Mouse (Mus musculus): Measurements from ENCODE around the gene S100a4.

GRCm38 (mm10) chr3:90625496-90625895 is 21.9 kb downstream of the S100a4 start:
- no peak for TF ChIP-seq CTCF (IDR thresholded peaks at IDR 0.05; ENCODE audit: extremely low read depth, insufficient read depth, low read length)
- no peak for TF ChIP-seq POLR2A (IDR thresholded peaks at IDR 0.05; ENCODE audit: extremely low read depth, insufficient read depth, low read length)

Data from cortical plate, adult 2 months (tissue).